Mouse (Mus musculus) ES-Bruce4 (cell line): ENCODE measurements around the gene Slc7a8.

Experiments
- CTCF ChIP-seq: IDR thresholded peaks from one replicate; pipeline ENCODE4 v1.8.1; 2011; ENCODE audit warnings: low read depth, low read length
- EP300 ChIP-seq: IDR thresholded peaks from 2 replicates; pipeline ENCODE4 v1.6.1; 2011; ENCODE audit warnings: low read depth, low read length; ENCODE audit not compliant: insufficient read depth
- POLR2A ChIP-seq: IDR thresholded peaks from one replicate; pipeline ENCODE4 v1.8.1; 2011; ENCODE audit warnings: low read length; ENCODE audit not compliant: insufficient read depth

DNA sequence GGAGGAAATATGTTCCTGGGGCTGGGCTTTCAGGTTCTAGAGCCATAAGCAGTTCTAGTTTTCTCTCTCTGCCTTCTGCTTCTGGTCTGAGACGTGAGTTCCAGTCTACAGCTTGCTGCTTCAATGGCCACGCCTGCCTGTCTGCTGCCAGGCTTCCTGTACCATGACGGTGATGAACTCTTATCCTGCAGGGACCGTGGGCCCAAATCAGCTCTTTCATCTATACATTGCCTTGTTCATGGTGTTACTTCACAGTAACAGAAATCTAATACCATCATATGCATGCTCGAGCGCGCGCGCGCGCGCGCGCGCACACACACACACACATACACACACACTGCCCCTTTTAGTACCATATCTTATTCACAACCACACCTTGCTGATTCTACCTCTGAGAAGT lies 15.0 kb upstream of the Slc7a8 start:
- TF ChIP-seq CTCF (no peak), POLR2A (no peak), EP300 (no peak)
